Mouse (Mus musculus): Measurements from ENCODE around the gene Wwc2. TPM values are rescaled to one million over a fixed set of nuclear protein-coding genes. Genes with fewer than 3 reads are reported as not detected.

The Wwc2 gene
- total RNA-seq, 2 experiments from 2014 or later = 23.0 to 24.4 TPM

- no peak for DNase-seq
These were observed 50.5 kb downstream of the Wwc2 start for GRCm38 (mm10) chr8:47939933-47940870.

- DNase-seq = no peak
These were observed 51.5 kb downstream of the Wwc2 start for GRCm38 (mm10) chr8:47939217-47939616.

GRCm38 (mm10) chr8:47936386-47936785 is 54.3 kb downstream of the Wwc2 start:
- DNase-seq = no peak

- DNase-seq = no peak
These were observed 55.3 kb downstream of the Wwc2 start for GRCm38 (mm10) chr8:47935461-47935860.

GRCm38 (mm10) chr8:47933087-47933486 is 57.6 kb downstream of the Wwc2 start:
- no peak for DNase-seq

- no peak for DNase-seq
These were observed 58.5 kb downstream of the Wwc2 start for GRCm38 (mm10) chr8:47932028-47932790.

- DNase-seq = no peak
These were observed 59.4 kb downstream of the Wwc2 start for GRCm38 (mm10) chr8:47931371-47931770.

- DNase-seq = no peak
These were observed 61.1 kb downstream of the Wwc2 start for GRCm38 (mm10) chr8:47929615-47930014.

- no peak for DNase-seq
These were observed 62.0 kb downstream of the Wwc2 start for GRCm38 (mm10) chr8:47928604-47929185.

- DNase-seq = no peak
These were observed 65.8 kb downstream of the Wwc2 start for GRCm38 (mm10) chr8:47924921-47925320.

GRCm38 (mm10) chr8:47922816-47923215 is 67.9 kb downstream of the Wwc2 start:
- DNase-seq = no peak

GRCm38 (mm10) chr8:47922011-47922410 is 68.7 kb downstream of the Wwc2 start:
- no peak for DNase-seq

GRCm38 (mm10) chr8:47920575-47921144 is 70.1 kb downstream of the Wwc2 start:
- DNase-seq = no peak

- no peak for DNase-seq
These were observed 73.4 kb downstream of the Wwc2 start for GRCm38 (mm10) chr8:47917060-47918035.

- DNase-seq = no peak
These were observed 75.2 kb downstream of the Wwc2 start for GRCm38 (mm10) chr8:47915521-47915920.

GRCm38 (mm10) chr8:47914946-47915345 is 75.8 kb downstream of the Wwc2 start:
- DNase-seq = no peak

- DNase-seq = no peak
These were observed 76.6 kb downstream of the Wwc2 start for GRCm38 (mm10) chr8:47914161-47914560.

GRCm38 (mm10) chr8:47913621-47914020 is 77.1 kb downstream of the Wwc2 start:
- no peak for DNase-seq

- DNase-seq = no peak
These were observed 81.0 kb downstream of the Wwc2 start for GRCm38 (mm10) chr8:47909681-47910080.

GRCm38 (mm10) chr8:47907056-47907455 is 83.7 kb downstream of the Wwc2 start:
- DNase-seq = no peak

GRCm38 (mm10) chr8:47906142-47906541 is 84.6 kb downstream of the Wwc2 start:
- DNase-seq = no peak

All from adrenal gland, postnatal 10 days (tissue).